Mouse (Mus musculus): ENCODE measurements at regions not wholly inside any gene's neighbourhood (a gene's known extent, or its start where the extent isn't known, plus 50 kb on each side); places are given as distances from the start of the nearest gene placed in this dataset.
A peak's percentile ranks its signal among the peaks of the same experiment; 100 is the strongest.
"Not testable (repeated sequence)": the region's sequence is repeated elsewhere in the genome, so short reads cannot be mapped to it uniquely, and the experiment has no call there.

GRCm38 (mm10) chr2:100918122-100918521, 706.4 kb upstream of the Rag2 start:
- WGBS = 80% methylated on average over 3 of the region's 3 CpGs
- Histone ChIP-seq H3K27me3 (no peaks in the 10 kb centered on the region), H3K4me2 (replicated peaks) (no peak overlapping the region), H3K36me3 (no peaks in the 10 kb centered on the region), H3K9me3 (no peaks in the 10 kb centered on the region), H3K27ac (replicated peaks) (no peak overlapping the region), H3K4me3 (no peak overlapping the region), H3K9ac (replicated peaks) (no peak overlapping the region), H3K4me1 (no peaks in the 10 kb centered on the region)
- ATAC-seq (ENCODE audit: low FRiP score, low read depth) = 0 out of 2 replicates have a peak, but pooled peaks have one; percentile 56

GRCm38 (mm10) chr2:100919537-100920212, 704.8 kb upstream of the Rag2 start:
- Histone ChIP-seq H3K9me3 (no peaks in the 10 kb centered on the region), H3K4me1 (no peaks in the 10 kb centered on the region), H3K9ac (replicated peaks) (no peak overlapping the region), H3K27ac (replicated peaks) (no peak overlapping the region), H3K4me3 (no peak overlapping the region), H3K27me3 (no peaks in the 10 kb centered on the region), H3K4me2 (replicated peaks) (no peak overlapping the region), H3K36me3 (no peaks in the 10 kb centered on the region)
- ATAC-seq (ENCODE audit: low FRiP score, low read depth) = no peak
- 74% methylated on average over 1 of the region's 1 CpGs for WGBS

- WGBS = 44% methylated on average over 3 of the region's 3 CpGs
- H3K9ac ChIP-seq (replicated peaks); H3K27ac ChIP-seq (replicated peaks); ATAC-seq (ENCODE audit: low FRiP score, low read depth); H3K36me3 ChIP-seq; H3K27me3 ChIP-seq; H3K9me3 ChIP-seq; H3K4me2 ChIP-seq (replicated peaks); H3K4me3 ChIP-seq; H3K4me1 ChIP-seq: not testable (repeated sequence)
Measured at GRCm38 (mm10) chr2:100948632-100949031, 675.9 kb upstream of the Rag2 start.

GRCm38 (mm10) chr2:100959412-100959811, 665.1 kb upstream of the Rag2 start:
- Histone ChIP-seq H3K36me3 (no peaks in the 10 kb centered on the region), H3K27me3 (no peaks in the 10 kb centered on the region), H3K27ac (replicated peaks) (no peak overlapping the region), H3K4me2 (replicated peaks) (no peak overlapping the region), H3K4me3 (no peak overlapping the region), H3K4me1 (no peaks in the 10 kb centered on the region), H3K9me3 (no peaks in the 10 kb centered on the region), H3K9ac (replicated peaks) (no peak overlapping the region)
- 85% methylated on average over 1 of the region's 1 CpGs for WGBS
- no peak for ATAC-seq (ENCODE audit: low FRiP score, low read depth)

GRCm38 (mm10) chr2:100964584-100964983, 659.9 kb upstream of the Rag2 start:
- no peak for ATAC-seq (ENCODE audit: low FRiP score, low read depth)
- no peak overlapping the region for H3K4me2 ChIP-seq (replicated peaks)
- WGBS = 91% methylated on average over 2 of the region's 2 CpGs
- H3K9me3 ChIP-seq = no peaks in the 10 kb centered on the region
- H3K27me3 ChIP-seq = no peaks in the 10 kb centered on the region
- H3K9ac ChIP-seq (replicated peaks) = no peak overlapping the region
- H3K27ac ChIP-seq (replicated peaks) = no peak overlapping the region
- no peaks in the 10 kb centered on the region for H3K4me1 ChIP-seq
- no peak overlapping the region for H3K4me3 ChIP-seq
- no peaks in the 10 kb centered on the region for H3K36me3 ChIP-seq

GRCm38 (mm10) chr2:100977202-100977601, 647.3 kb upstream of the Rag2 start:
- Histone ChIP-seq H3K27ac (replicated peaks) (no peak overlapping the region), H3K36me3 (no peaks in the 10 kb centered on the region), H3K9ac (replicated peaks) (no peak overlapping the region), H3K27me3 (no peaks in the 10 kb centered on the region), H3K9me3 (no peaks in the 10 kb centered on the region), H3K4me1 (no peaks in the 10 kb centered on the region), H3K4me2 (replicated peaks) (no peak overlapping the region), H3K4me3 (no peak overlapping the region)
- no peak for ATAC-seq (ENCODE audit: low FRiP score, low read depth)

GRCm38 (mm10) chr2:100982362-100982761, 642.2 kb upstream of the Rag2 start:
- no peak for ATAC-seq (ENCODE audit: low FRiP score, low read depth)
- H3K36me3 ChIP-seq = no peaks in the 10 kb centered on the region
- no peaks in the 10 kb centered on the region for H3K9me3 ChIP-seq
- H3K4me3 ChIP-seq = no peak overlapping the region
- no peak overlapping the region for H3K4me2 ChIP-seq (replicated peaks)
- H3K27me3 ChIP-seq = no peaks in the 10 kb centered on the region
- H3K27ac ChIP-seq (replicated peaks) = no peak overlapping the region
- H3K9ac ChIP-seq (replicated peaks) = no peak overlapping the region
- H3K4me1 ChIP-seq = no peaks in the 10 kb centered on the region
- 66% methylated on average over 1 of the region's 1 CpGs for WGBS

GRCm38 (mm10) chr2:101015353-101015752, 609.2 kb upstream of the Rag2 start:
- WGBS = 95% methylated on average over 3 of the region's 3 CpGs
- Histone ChIP-seq H3K4me2 (replicated peaks) (no peak overlapping the region), H3K27me3 (no peaks in the 10 kb centered on the region), H3K9ac (replicated peaks) (no peak overlapping the region), H3K27ac (replicated peaks) (no peak overlapping the region), H3K4me1 (no peaks in the 10 kb centered on the region), H3K36me3 (no peaks in the 10 kb centered on the region), H3K9me3 (no peaks in the 10 kb centered on the region), H3K4me3 (no peak overlapping the region)
- ATAC-seq (ENCODE audit: low FRiP score, low read depth) = no peak

GRCm38 (mm10) chr2:101019384-101019783, 605.1 kb upstream of the Rag2 start:
- Histone ChIP-seq H3K4me1 (no peaks in the 10 kb centered on the region), H3K9me3 (no peaks in the 10 kb centered on the region), H3K27ac (replicated peaks) (no peak overlapping the region), H3K27me3 (no peaks in the 10 kb centered on the region), H3K9ac (replicated peaks) (no peak overlapping the region), H3K4me3 (no peak overlapping the region), H3K4me2 (replicated peaks) (no peak overlapping the region), H3K36me3 (no peaks in the 10 kb centered on the region)
- no peak for ATAC-seq (ENCODE audit: low FRiP score, low read depth)
- 99% methylated on average over 2 of the region's 2 CpGs for WGBS

GRCm38 (mm10) chr2:101021515-101021914, 603.0 kb upstream of the Rag2 start:
- ATAC-seq (ENCODE audit: low FRiP score, low read depth) = no peak
- no peaks in the 10 kb centered on the region for H3K27me3 ChIP-seq
- no peak overlapping the region for H3K9ac ChIP-seq (replicated peaks)
- H3K4me2 ChIP-seq (replicated peaks) = no peak overlapping the region
- WGBS = 88% methylated on average over 2 of the region's 2 CpGs
- H3K9me3 ChIP-seq = no peaks in the 10 kb centered on the region
- H3K36me3 ChIP-seq = no peaks in the 10 kb centered on the region
- no peak overlapping the region for H3K27ac ChIP-seq (replicated peaks)
- no peak overlapping the region for H3K4me3 ChIP-seq
- no peaks in the 10 kb centered on the region for H3K4me1 ChIP-seq

- 87% methylated on average over 3 of the region's 3 CpGs for WGBS
- Histone ChIP-seq H3K36me3 (no peaks in the 10 kb centered on the region), H3K27me3 (no peaks in the 10 kb centered on the region), H3K9ac (replicated peaks) (no peak overlapping the region), H3K4me1 (no peaks in the 10 kb centered on the region), H3K4me3 (no peak overlapping the region), H3K9me3 (no peaks in the 10 kb centered on the region), H3K4me2 (replicated peaks) (no peak overlapping the region), H3K27ac (replicated peaks) (no peak overlapping the region)
- no peak for ATAC-seq (ENCODE audit: low FRiP score, low read depth)
Measured at GRCm38 (mm10) chr2:101043050-101043449, 581.5 kb upstream of the Rag2 start.

- Histone ChIP-seq H3K9ac (replicated peaks) (no peak overlapping the region), H3K4me1 (no peaks in the 10 kb centered on the region), H3K27me3 (no peaks in the 10 kb centered on the region), H3K9me3 (no peaks in the 10 kb centered on the region), H3K4me3 (no peak overlapping the region), H3K27ac (replicated peaks) (no peak overlapping the region), H3K4me2 (replicated peaks) (no peak overlapping the region), H3K36me3 (no peaks in the 10 kb centered on the region)
- WGBS = 72% methylated on average over 4 of the region's 4 CpGs
- no peak for ATAC-seq (ENCODE audit: low FRiP score, low read depth)
Measured at GRCm38 (mm10) chr2:101062939-101063338, 561.6 kb upstream of the Rag2 start.

GRCm38 (mm10) chr2:101074990-101075389, 549.5 kb upstream of the Rag2 start:
- no peaks in the 10 kb centered on the region for H3K9me3 ChIP-seq
- H3K36me3 ChIP-seq = no peaks in the 10 kb centered on the region
- no peak overlapping the region for H3K4me2 ChIP-seq (replicated peaks)
- H3K4me1 ChIP-seq = no peaks in the 10 kb centered on the region
- no peak overlapping the region for H3K27ac ChIP-seq (replicated peaks)
- no peak for ATAC-seq (ENCODE audit: low FRiP score, low read depth)
- H3K9ac ChIP-seq (replicated peaks) = no peak overlapping the region
- H3K4me3 ChIP-seq = no peak overlapping the region
- H3K27me3 ChIP-seq = no peaks in the 10 kb centered on the region
